Mouse (Mus musculus) small intestine, adult 2 months (tissue): ENCODE measurements around the gene Tln2.

Experiments used
- CTCF ChIP-seq: fragments of 200-500 bp; IDR thresholded peaks from 2 replicates; pipeline ENCODE4 v1.5.1; 2012; ENCODE audit warnings: low read depth, mild to moderate bottlenecking, control low read depth, inconsistent platforms, low read length, moderate library complexity, mixed read lengths; ENCODE audit not compliant: insufficient replicate concordance, insufficient read length; ENCODE audit errors: extremely low read depth
- POLR2A ChIP-seq: fragments of 200-500 bp; IDR thresholded peaks from 2 replicates; pipeline ENCODE4 v1.6.1; 2012; ENCODE audit warnings: low read depth, mild to moderate bottlenecking, control low read depth, inconsistent platforms, low read length, moderate library complexity

DNA sequence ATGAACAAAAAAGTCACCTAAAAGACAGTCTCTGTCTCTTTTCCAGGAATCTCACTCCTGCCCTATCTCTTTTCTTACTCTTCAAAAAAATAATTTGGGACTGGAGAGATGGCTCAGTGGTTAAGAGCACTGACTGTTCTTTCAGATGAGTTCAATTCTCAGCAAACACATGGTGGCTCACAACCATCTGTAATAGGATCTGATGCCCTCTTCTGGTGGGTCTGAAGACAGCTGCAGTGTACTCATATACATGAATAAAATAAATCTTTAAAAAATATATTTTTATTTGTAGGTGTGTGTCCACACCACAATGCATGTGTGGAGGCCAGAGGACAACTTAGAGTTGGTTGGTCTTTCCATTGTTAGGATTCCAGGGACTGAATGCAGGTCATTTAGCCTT is 286.1 kb downstream of the Tln2 start:
- TF ChIP-seq CTCF (no peak), POLR2A (no peak)
